26 mouse cellular contexts compared by ENCODE assay signal in genomic region chr7:101955862-101956261, GRCm38 (mm10). TPM values are rescaled to one million over a fixed set of nuclear protein-coding genes. Genes with fewer than 3 reads are reported as not detected.
DNase-seq lines count a peak whose midpoint lies in the region; ATAC-seq lines count a peak whose summit lies in the region.
"Had no signal": no experiment of that assay in that cellular context is flagged by ENCODE, and none has a peak within 500 bp of the region (broad histone marks: within the 10 kb centered on the region; RNA-seq: fewer than 3 reads in every experiment).

No protein-coding gene starts in this region.

- ATAC-seq in intestine, embryonic 14.5 days (replicated peaks; ENCODE audit: low FRiP score, low TSS enrichment, low read depth): no peak
- no peak for ATAC-seq in intestine, embryonic 15.5 days
- ATAC-seq in granulocyte monocyte progenitor cell, adult 5-6 weeks (replicated peaks; ENCODE audit: poor library complexity, severe bottlenecking): 0 out of 2 replicates have a peak, but pooled peaks have one; percentile 23
- ATAC-seq: CD4-positive, CD25-positive, alpha-beta regulatory T cell, adult 4 months; forebrain, embryonic 14.5 days; intestine, postnatal 0 days; Patski had no signal

- no peaks in the 10 kb centered on the region for H3K4me1 ChIP-seq in intestine, embryonic 14.5 days (replicated peaks; ENCODE audit: control insufficient read depth, insufficient read depth, low read length)
- no peaks in the 10 kb centered on the region for H3K4me1 ChIP-seq in intestine, embryonic 15.5 days (replicated peaks)

- no peak overlapping the region for H3K4me2 ChIP-seq in intestine, embryonic 14.5 days (ENCODE audit: low read length)
- no peak overlapping the region for H3K4me2 ChIP-seq in intestine, embryonic 15.5 days (replicated peaks)
- H3K4me2 ChIP-seq: heart, embryonic 12.5 days; hindbrain, embryonic 14.5 days had no signal

- no peak overlapping the region for H3K27ac ChIP-seq in intestine, embryonic 14.5 days (ENCODE audit: low read depth)
- H3K27ac ChIP-seq in intestine, embryonic 15.5 days: no peak overlapping the region
- H3K27ac ChIP-seq: embryonic facial prominence, embryonic 10.5 days; forebrain, embryonic 10.5 days; hindbrain, embryonic 10.5 days; hindbrain, embryonic 14.5 days had no signal

- H3K4me3 ChIP-seq in intestine, embryonic 14.5 days (ENCODE audit: low read depth, low read length): no peak overlapping the region
- H3K4me3 ChIP-seq in intestine, embryonic 15.5 days (replicated peaks): no peak overlapping the region
- H3K4me3 ChIP-seq: embryonic facial prominence, embryonic 10.5 days; forebrain, embryonic 10.5 days; heart, embryonic 12.5 days; hindbrain, embryonic 10.5 days had no signal

- no peak overlapping the region for H3K9ac ChIP-seq in intestine, embryonic 14.5 days (ENCODE audit: low read length)
- H3K9ac ChIP-seq in intestine, embryonic 15.5 days: no peak overlapping the region
- H3K9ac ChIP-seq: heart, embryonic 12.5 days; hindbrain, embryonic 14.5 days had no signal

- WGBS in intestine, embryonic 14.5 days: 65% methylated on average over 4 of the region's 4 CpGs
- WGBS in intestine, embryonic 15.5 days: 79% methylated on average over 4 of the region's 4 CpGs

- no peaks in the 10 kb centered on the region for H3K27me3 ChIP-seq in intestine, embryonic 14.5 days (replicated peaks; ENCODE audit: control insufficient read depth, insufficient read depth, low read length)
- no peaks in the 10 kb centered on the region for H3K27me3 ChIP-seq in intestine, embryonic 15.5 days (replicated peaks)
- H3K27me3 ChIP-seq: heart, embryonic 12.5 days; Patski had no signal

- no peaks in the 10 kb centered on the region for H3K9me3 ChIP-seq in intestine, embryonic 14.5 days (ENCODE audit: control insufficient read depth, low read length)
- no peaks in the 10 kb centered on the region for H3K9me3 ChIP-seq in intestine, embryonic 15.5 days
- H3K9me3 ChIP-seq: embryonic facial prominence, embryonic 10.5 days; forebrain, embryonic 10.5 days; G1E; heart, embryonic 12.5 days; hindbrain, embryonic 10.5 days had no signal

- H3K36me3 ChIP-seq in intestine, embryonic 14.5 days (ENCODE audit: control insufficient read depth, insufficient read depth, low read length): no peaks in the 10 kb centered on the region
- no peaks in the 10 kb centered on the region for H3K36me3 ChIP-seq in intestine, embryonic 15.5 days
- H3K36me3 ChIP-seq: embryonic facial prominence, embryonic 10.5 days; heart, embryonic 12.5 days; hindbrain, embryonic 10.5 days had no signal

- peak; percentile 28 for DNase-seq in intestine, embryonic 14.5 days (ENCODE audit: low spot score)
- DNase-seq in Muller cell, postnatal 12 days (ENCODE audit: inconsistent ontology term): peak; percentile 51
- DNase-seq in left cerebral cortex, postnatal 14 days (ENCODE audit: low spot score in 2 of 2): no peak
- DNase-seq in left cerebral cortex, adult 18-20 months (ENCODE audit: low spot score in 2 of 2): no peak
- DNase-seq: adrenal gland, adult 8-10 months; B cell, adult 2 months; cerebellum, adult 11-12 months; cerebellum, adult 9-11 months; gastrocnemius, postnatal 36 days had no signal

- intact Hi-C loops in left cerebral cortex, postnatal 14 days (cut with DNase I): no loop called here

RNA-seq across cellular contexts. Expression of gene Numa1, which starts 22.0 kb away (rescaled TPM):
- polyA plus RNA-seq in intestine, embryonic 14.5 days (2014; fragmentation: Nextera tagmentation; extraction: Ambion mirVana): 99.6 and 101 TPM in 2 replicates
- polyA plus RNA-seq in intestine, embryonic 15.5 days (2015; fragmentation: Nextera tagmentation; extraction: Ambion mirVana): 54.6 and 55.5 TPM in 2 replicates
- total RNA-seq in granulocyte monocyte progenitor cell, adult 5-6 weeks (2014; fragmentation: Nextera tagmentation): 114 and 116 TPM in 2 replicates
- 153 and 204 TPM in 2 replicates for total RNA-seq in granulocyte monocyte progenitor cell, adult 5-6 weeks (2017)
- 10 to 100 TPM; 58.5 to 60.8 TPM for total RNA-seq in left cerebral cortex, postnatal 14 days (2021)
- 100 to 1,000 TPM in 1 of 2 experiments, 10 to 100 TPM in 1; 93.8 to 106 TPM for total RNA-seq in left cerebral cortex, adult 18-20 months (2021)

RNA-seq across cellular contexts. Expression of gene Lrrc51, which starts 22.2 kb away (rescaled TPM):
- 6.8 and 10.1 TPM in 2 replicates for polyA plus RNA-seq in intestine, embryonic 14.5 days (2014; fragmentation: Nextera tagmentation; extraction: Ambion mirVana)
- 6.7 and 9.2 TPM in 2 replicates for polyA plus RNA-seq in intestine, embryonic 15.5 days (2015; fragmentation: Nextera tagmentation; extraction: Ambion mirVana)
- total RNA-seq in granulocyte monocyte progenitor cell, adult 5-6 weeks (2014; fragmentation: Nextera tagmentation): 4.0 and 6.1 TPM in 2 replicates
- 3.8 TPM in 1 of 2 replicates, not detected in the other for total RNA-seq in granulocyte monocyte progenitor cell, adult 5-6 weeks (2017)
- total RNA-seq in left cerebral cortex, postnatal 14 days (2021): 1 to 10 TPM; 3.9 to 4.5 TPM
- 1 to 10 TPM; 5.4 to 5.5 TPM for total RNA-seq in left cerebral cortex, adult 18-20 months (2021)

RNA-seq across cellular contexts. Expression of gene Tomt, which starts 49.7 kb away (rescaled TPM):
- polyA plus RNA-seq in intestine, embryonic 14.5 days (2014; fragmentation: Nextera tagmentation; extraction: Ambion mirVana): 0.44 and 0.97 TPM in 2 replicates
- polyA plus RNA-seq in intestine, embryonic 15.5 days (2015; fragmentation: Nextera tagmentation; extraction: Ambion mirVana): 0.29 and 0.38 TPM in 2 replicates
- total RNA-seq in granulocyte monocyte progenitor cell, adult 5-6 weeks (2014; fragmentation: Nextera tagmentation): not detected in 2 replicates
- 0.09 TPM in 1 of 2 replicates, not detected in the other for total RNA-seq in granulocyte monocyte progenitor cell, adult 5-6 weeks (2017)
- total RNA-seq in left cerebral cortex, postnatal 14 days (2021): under 1 TPM in 1 of 2 experiments, not detected in 1; 0.11 TPM
- total RNA-seq in left cerebral cortex, adult 18-20 months (2021): not detected
- total RNA-seq: adrenal gland, adult 8-10 months; adrenal gland, postnatal 4 days; gastrocnemius, adult 8-10 months; gastrocnemius, postnatal 36 days; heart, adult 8-10 months; heart, postnatal 25 days had no signal
- polyA plus RNA-seq: CD4-positive, CD25-positive, alpha-beta regulatory T cell, adult 4 months; heart, embryonic 16.5 days had no signal

RNA-seq across cellular contexts. Expression of gene Lamtor1, which starts 50.2 kb away (rescaled TPM):
- polyA plus RNA-seq in intestine, embryonic 14.5 days (2014; fragmentation: Nextera tagmentation; extraction: Ambion mirVana): 153 and 167 TPM in 2 replicates
- 184 and 199 TPM in 2 replicates for polyA plus RNA-seq in intestine, embryonic 15.5 days (2015; fragmentation: Nextera tagmentation; extraction: Ambion mirVana)
- 76.6 and 89.7 TPM in 2 replicates for total RNA-seq in granulocyte monocyte progenitor cell, adult 5-6 weeks (2014; fragmentation: Nextera tagmentation)
- 70.9 and 91.7 TPM in 2 replicates for total RNA-seq in granulocyte monocyte progenitor cell, adult 5-6 weeks (2017)
- 100 to 1,000 TPM; 102 TPM for total RNA-seq in left cerebral cortex, postnatal 14 days (2021)
- total RNA-seq in left cerebral cortex, adult 18-20 months (2021): 10 to 100 TPM; 82.6 to 87.9 TPM

Comparison
In these comparisons a context has a peak if more than half of its experiments do, and no peak if none do; other contexts are left out.
1. DNase-seq: peak in intestine, embryonic 14.5 days (single experiment) and Muller cell, postnatal 12 days (single experiment); none in left cerebral cortex, postnatal 14 days (0 of 2) and left cerebral cortex, adult 18-20 months (0 of 2).